Mouse (Mus musculus): ENCODE results near the gene Gse1.

- TF ChIP-seq POLR2A (IDR thresholded peaks at IDR 0.05; ENCODE audit: control insufficient read depth in 1 of 2, insufficient read depth in 1 of 2, low read depth in 1 of 2, low read length in 2 of 2, poor library complexity in 1 of 2) (no peak), MAFK (IDR thresholded peaks at IDR 0.05; ENCODE audit: borderline replicate concordance, low read depth, low read length) (no peak), GATA1 (IDR thresholded peaks at IDR 0.05; ENCODE audit: low read depth, low read length) (no peak), POLR2AphosphoS2 (IDR thresholded peaks at IDR 0.05; ENCODE audit: low read length) (no peak), CTCF (IDR thresholded peaks at IDR 0.05 in 2 of 3, conservative IDR thresholded peaks at IDR 0.05 in 1 of 3; ENCODE audit: control insufficient read depth in 1 of 3, insufficient read depth in 1 of 3, low read depth in 2 of 3, low read length in 3 of 3, poor library complexity in 1 of 3, severe bottlenecking in 1 of 3) (no peak), TCF12 (IDR thresholded peaks at IDR 0.05; ENCODE audit: low read depth, low read length) (no peak)
Observed at GRCm38 (mm10) chr8:120418188-120418587, 189.9 kb downstream of the Gse1 start.

Data from MEL (cell line).